Mouse (Mus musculus): ENCODE measurements around the gene Carmil3. TPM values are rescaled to one million over a fixed set of nuclear protein-coding genes. Genes with fewer than 3 reads are reported as not detected.

The Carmil3 gene
- total RNA-seq, 2 experiments from 2014 or later, result not detected

- no peak for ATAC-seq (replicated peaks; ENCODE audit: low FRiP score, poor library complexity, severe bottlenecking)
These were observed 45.8 kb downstream of the Carmil3 start for GRCm38 (mm10) chr14:55536116-55536745.

GRCm38 (mm10) chr14:55540067-55540786 lies 49.8 kb downstream of the Carmil3 start, which contains the start of gene Pck2:
Gene Pck2 (plus strand): TSS chr14:55540266.
- ATAC-seq (replicated peaks; ENCODE audit: low FRiP score, poor library complexity, severe bottlenecking), result peak; percentile 85

- peak; percentile 40 for ATAC-seq (replicated peaks; ENCODE audit: low FRiP score, poor library complexity, severe bottlenecking)
These were observed 50.4 kb downstream of the Carmil3 start for GRCm38 (mm10) chr14:55540787-55541321.

GRCm38 (mm10) chr14:55542268-55542667 lies 51.8 kb downstream of the Carmil3 start:
- peak; percentile 78 for ATAC-seq (replicated peaks; ENCODE audit: low FRiP score, poor library complexity, severe bottlenecking)

GRCm38 (mm10) chr14:55544334-55544733 lies 53.9 kb downstream of the Carmil3 start:
- ATAC-seq (replicated peaks; ENCODE audit: low FRiP score, poor library complexity, severe bottlenecking), result no peak

GRCm38 (mm10) chr14:55550191-55550590 lies 59.7 kb downstream of the Carmil3 start:
- ATAC-seq (replicated peaks; ENCODE audit: low FRiP score, poor library complexity, severe bottlenecking), result no peak

GRCm38 (mm10) chr14:55551347-55551746 lies 60.9 kb downstream of the Carmil3 start:
- no peak for ATAC-seq (replicated peaks; ENCODE audit: low FRiP score, poor library complexity, severe bottlenecking)

- ATAC-seq (replicated peaks; ENCODE audit: low FRiP score, poor library complexity, severe bottlenecking), result no peak
These were observed 61.3 kb downstream of the Carmil3 start for GRCm38 (mm10) chr14:55551794-55552193.

- no peak for ATAC-seq (replicated peaks; ENCODE audit: low FRiP score, poor library complexity, severe bottlenecking)
These were observed 64.2 kb downstream of the Carmil3 start for GRCm38 (mm10) chr14:55554635-55555034.

- no peak for ATAC-seq (replicated peaks; ENCODE audit: low FRiP score, poor library complexity, severe bottlenecking)
These were observed 65.3 kb downstream of the Carmil3 start for GRCm38 (mm10) chr14:55555788-55556187.

GRCm38 (mm10) chr14:55557003-55557402 lies 66.6 kb downstream of the Carmil3 start:
- ATAC-seq (replicated peaks; ENCODE audit: low FRiP score, poor library complexity, severe bottlenecking), result no peak

GRCm38 (mm10) chr14:55557587-55557986 lies 67.1 kb downstream of the Carmil3 start:
- no peak for ATAC-seq (replicated peaks; ENCODE audit: low FRiP score, poor library complexity, severe bottlenecking)

Other genes with a start within 250 kb of the Carmil3 start
- 12.7 and 16.9 TPM in 2 replicates for gene Dhrs4, start 11.9 kb upstream of the Carmil3 start, total RNA-seq (2015; ENCODE audit: low replicate concordance)
- 9.8 and 19.1 TPM in 2 replicates for gene Dhrs4, start 11.9 kb upstream of the Carmil3 start, total RNA-seq (2017; ENCODE audit: low replicate concordance)
- not detected in 2 replicates for gene Cpne6, start 19.8 kb downstream of the Carmil3 start, total RNA-seq (2015; ENCODE audit: low replicate concordance)
- gene Cpne6, start 19.8 kb downstream of the Carmil3 start, total RNA-seq (2017; ENCODE audit: low replicate concordance), result not detected in 2 replicates
- 0.19 and 0.42 TPM in 2 replicates for gene Nrl, start 34.3 kb downstream of the Carmil3 start, total RNA-seq (2015; ENCODE audit: low replicate concordance)
- 0.42 TPM in 1 of 2 replicates, not detected in the other for gene Nrl, start 34.3 kb downstream of the Carmil3 start, total RNA-seq (2017; ENCODE audit: low replicate concordance)
- gene Pck2, start 49.6 kb downstream of the Carmil3 start, total RNA-seq (2015; ENCODE audit: low replicate concordance), result 20.4 and 28.6 TPM in 2 replicates
- gene Pck2, start 49.6 kb downstream of the Carmil3 start, total RNA-seq (2017; ENCODE audit: low replicate concordance), result 60.3 and 66.5 TPM in 2 replicates
- 18.2 and 21.9 TPM in 2 replicates for gene Dcaf11, start 69.4 kb downstream of the Carmil3 start, total RNA-seq (2015; ENCODE audit: low replicate concordance)
- gene Dcaf11, start 69.4 kb downstream of the Carmil3 start, total RNA-seq (2017; ENCODE audit: low replicate concordance), result 46.2 and 54.9 TPM in 2 replicates
- not detected in 2 replicates for gene A730061H03Rik, start 69.8 kb downstream of the Carmil3 start, total RNA-seq (2015; ENCODE audit: low replicate concordance)
- gene A730061H03Rik, start 69.8 kb downstream of the Carmil3 start, total RNA-seq (2017; ENCODE audit: low replicate concordance), result 4.8 TPM in 1 of 2 replicates, not detected in the other
- gene Fitm1, start 85.0 kb downstream of the Carmil3 start, total RNA-seq (2015; ENCODE audit: low replicate concordance), result not detected in 2 replicates
- not detected in 2 replicates for gene Fitm1, start 85.0 kb downstream of the Carmil3 start, total RNA-seq (2017; ENCODE audit: low replicate concordance)
- 271 and 301 TPM in 2 replicates for gene Psme1, start 87.5 kb downstream of the Carmil3 start, total RNA-seq (2015; ENCODE audit: low replicate concordance)
- 107 and 147 TPM in 2 replicates for gene Psme1, start 87.5 kb downstream of the Carmil3 start, total RNA-seq (2017; ENCODE audit: low replicate concordance)
- 10.9 TPM in 1 of 2 replicates, not detected in the other for gene Emc9, start 94.7 kb downstream of the Carmil3 start, total RNA-seq (2015; ENCODE audit: low replicate concordance)
- 2.6 and 3.6 TPM in 2 replicates for gene Emc9, start 94.7 kb downstream of the Carmil3 start, total RNA-seq (2017; ENCODE audit: low replicate concordance)
- gene Psme2, start 100.5 kb downstream of the Carmil3 start, total RNA-seq (2015; ENCODE audit: low replicate concordance), result 74.0 and 102 TPM in 2 replicates
- gene Psme2, start 100.5 kb downstream of the Carmil3 start, total RNA-seq (2017; ENCODE audit: low replicate concordance), result 83.1 and 86.1 TPM in 2 replicates
- 6.5 and 9.4 TPM in 2 replicates for gene Rnf31, start 101.1 kb downstream of the Carmil3 start, total RNA-seq (2015; ENCODE audit: low replicate concordance)
- gene Rnf31, start 101.1 kb downstream of the Carmil3 start, total RNA-seq (2017; ENCODE audit: low replicate concordance), result 7.1 and 8.9 TPM in 2 replicates
- gene Irf9, start 112.9 kb downstream of the Carmil3 start, total RNA-seq (2015; ENCODE audit: low replicate concordance), result 65.1 and 69.8 TPM in 2 replicates
- gene Irf9, start 112.9 kb downstream of the Carmil3 start, total RNA-seq (2017; ENCODE audit: low replicate concordance), result 104 and 106 TPM in 2 replicates
- 1.7 TPM in 1 of 2 replicates, not detected in the other for gene Rec8, start 127.4 kb downstream of the Carmil3 start, total RNA-seq (2015; ENCODE audit: low replicate concordance)
- 0.84 and 2.2 TPM in 2 replicates for gene Rec8, start 127.4 kb downstream of the Carmil3 start, total RNA-seq (2017; ENCODE audit: low replicate concordance)
- gene Ipo4, start 145.3 kb downstream of the Carmil3 start, total RNA-seq (2015; ENCODE audit: low replicate concordance), result 3.7 and 29.7 TPM in 2 replicates
- gene Ipo4, start 145.3 kb downstream of the Carmil3 start, total RNA-seq (2017; ENCODE audit: low replicate concordance), result 7.0 and 13.8 TPM in 2 replicates
- gene Gm49378, start 147.2 kb downstream of the Carmil3 start, total RNA-seq (2015; ENCODE audit: low replicate concordance), result 0.96 and 5.4 TPM in 2 replicates
- 5.4 TPM in 1 of 2 replicates, not detected in the other for gene Gm49378, start 147.2 kb downstream of the Carmil3 start, total RNA-seq (2017; ENCODE audit: low replicate concordance)
- 9.6 and 14.2 TPM in 2 replicates for gene Tm9sf1, start 153.2 kb downstream of the Carmil3 start, total RNA-seq (2015; ENCODE audit: low replicate concordance)
- 12.0 and 20.5 TPM in 2 replicates for gene Tm9sf1, start 153.2 kb downstream of the Carmil3 start, total RNA-seq (2017; ENCODE audit: low replicate concordance)
- 0.84 TPM in 1 of 2 replicates, not detected in the other for gene Tssk4, start 159.5 kb downstream of the Carmil3 start, total RNA-seq (2015; ENCODE audit: low replicate concordance)
- gene Tssk4, start 159.5 kb downstream of the Carmil3 start, total RNA-seq (2017; ENCODE audit: low replicate concordance), result 0.28 and 0.68 TPM in 2 replicates
- 4.6 and 10.4 TPM in 2 replicates for gene Mdp1, start 169.9 kb downstream of the Carmil3 start, total RNA-seq (2015; ENCODE audit: low replicate concordance)
- 7.1 and 8.4 TPM in 2 replicates for gene Mdp1, start 169.9 kb downstream of the Carmil3 start, total RNA-seq (2017; ENCODE audit: low replicate concordance)
- 1.5 and 2.7 TPM in 2 replicates for gene Gmpr2, start 181.3 kb downstream of the Carmil3 start, total RNA-seq (2015; ENCODE audit: low replicate concordance)
- 6.9 and 8.5 TPM in 2 replicates for gene Gmpr2, start 181.3 kb downstream of the Carmil3 start, total RNA-seq (2017; ENCODE audit: low replicate concordance)
- 89.5 and 91.3 TPM in 2 replicates for gene Nedd8, start 181.5 kb downstream of the Carmil3 start, total RNA-seq (2015; ENCODE audit: low replicate concordance)
- gene Nedd8, start 181.5 kb downstream of the Carmil3 start, total RNA-seq (2017; ENCODE audit: low replicate concordance), result 66.5 and 67.1 TPM in 2 replicates
- gene Tinf2, start 191.2 kb downstream of the Carmil3 start, total RNA-seq (2015; ENCODE audit: low replicate concordance), result 7.7 and 10.2 TPM in 2 replicates
- gene Tinf2, start 191.2 kb downstream of the Carmil3 start, total RNA-seq (2017; ENCODE audit: low replicate concordance), result 12.9 and 13.1 TPM in 2 replicates
- 0.96 TPM in 1 of 2 replicates, not detected in the other for gene Tgm1, start 223.3 kb downstream of the Carmil3 start, total RNA-seq (2015; ENCODE audit: low replicate concordance)
- 0.14 and 0.85 TPM in 2 replicates for gene Tgm1, start 223.3 kb downstream of the Carmil3 start, total RNA-seq (2017; ENCODE audit: low replicate concordance)
- 2.3 and 5.4 TPM in 2 replicates for gene Rabggta, start 231.6 kb downstream of the Carmil3 start, total RNA-seq (2015; ENCODE audit: low replicate concordance)
- gene Rabggta, start 231.6 kb downstream of the Carmil3 start, total RNA-seq (2017; ENCODE audit: low replicate concordance), result 2.1 and 2.2 TPM in 2 replicates